ENCODE assay signal across 1 mouse cellular context in the genomic region with DNA sequence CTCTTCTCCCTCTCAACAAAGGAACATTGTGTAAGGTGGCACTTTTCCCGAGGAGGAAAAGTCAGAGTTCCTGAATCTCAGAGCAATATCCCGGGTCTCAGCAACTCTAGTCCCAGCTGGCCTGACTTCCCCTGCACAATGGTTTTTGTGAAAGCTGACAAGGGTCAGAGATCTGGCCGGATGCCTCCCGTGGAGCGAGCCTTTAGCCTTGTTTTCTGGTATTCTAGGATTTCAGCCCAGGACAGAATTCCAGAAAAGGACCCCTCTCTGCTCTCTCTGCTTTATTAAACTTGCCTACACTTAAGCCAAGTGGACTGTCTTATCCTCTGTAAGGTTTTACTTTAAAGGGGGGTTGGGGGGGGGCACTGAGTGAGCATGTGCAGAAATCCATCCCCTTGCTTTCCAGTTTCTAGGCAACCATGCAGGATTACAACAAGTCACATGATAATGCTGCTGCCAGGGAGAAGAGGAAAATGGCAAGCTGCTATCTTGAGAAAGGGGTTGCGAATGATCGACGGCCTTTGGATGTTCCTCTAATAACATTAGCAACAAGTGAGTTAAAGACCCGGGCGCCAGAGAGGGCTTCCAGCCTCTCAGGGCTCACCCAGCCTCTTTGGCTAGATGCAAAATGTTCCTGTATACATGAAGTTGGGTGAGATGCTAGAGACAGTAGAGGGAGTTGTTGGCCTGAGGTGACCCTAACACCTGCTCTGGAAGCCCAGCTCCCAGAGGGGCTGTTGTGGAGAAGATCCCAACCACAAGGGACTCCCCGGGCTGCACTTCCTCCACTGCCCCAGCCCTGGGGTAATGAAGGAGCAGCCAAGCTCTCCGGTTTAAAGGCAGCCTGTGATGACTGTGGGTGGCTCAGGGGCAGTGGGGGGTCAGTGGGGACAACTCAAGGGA.
TF ChIP-seq lines count a peak whose summit lies in the region.

No protein-coding gene starts in this region.

TF ChIP-seq in CH12.LX, 34 proteins besides CTCF, POLR2A, EP300 and RAD21 (continued from another document):
- TF ChIP-seq MAX (IDR thresholded peaks at IDR 0.05; ENCODE audit: low read length) (peak; percentile 70), MAFK (IDR thresholded peaks at IDR 0.05; ENCODE audit: insufficient replicate concordance, low read length) (peak; percentile 82; the same call in 1 of the 2 replicates), HCFC1 (IDR thresholded peaks at IDR 0.05; ENCODE audit: low read depth, low read length) (no peak), E2F4 (IDR thresholded peaks at IDR 0.05; ENCODE audit: insufficient replicate concordance, low read depth, low read length) (no peak), GABPA (IDR thresholded peaks at IDR 0.05; ENCODE audit: insufficient replicate concordance, low read depth, low read length) (no peak), UBTF (IDR thresholded peaks at IDR 0.05; ENCODE audit: low read depth, low read length) (no peak), NRF1 (IDR thresholded peaks at IDR 0.05; ENCODE audit: low read depth, low read length) (no peak; the same call in 1 of the 2 replicates), MYC (IDR thresholded peaks at IDR 0.05; ENCODE audit: low read depth, low read length) (peak; percentile 49; the same call in 1 of the 2 replicates), MAZ (IDR thresholded peaks at IDR 0.05; ENCODE audit: low read depth, low read length) (peak; percentile 88)
